Mouse (Mus musculus) hindbrain, embryonic 14.5 days (tissue): ENCODE measurements around the gene Mad1l1. TPM values are rescaled to one million over a fixed set of nuclear protein-coding genes. Genes with fewer than 3 reads are reported as not detected.

Experiments
- ATAC-seq: fragments of 200-750 bp; cut with Nextera tagmentation; 2 replicates; pipeline ENCODE4 v1.8.0; 2017; ENCODE audit warnings: moderate number of reproducible peaks, mild to moderate bottlenecking, moderate TSS enrichment, moderate library complexity; ENCODE audit not compliant: low FRiP score
- DNase-seq: peaks from one replicate; pipeline ENCODE4 v3.0.0-alpha.2; 2015; ENCODE audit warnings: low spot score
- H3K27ac ChIP-seq: fragments of 300-500 bp; sonication (generic); 2 replicates; pipeline ENCODE4 v1.5.1; 2014; ENCODE audit warnings: mild to moderate bottlenecking, moderate library complexity
- H3K27me3 ChIP-seq: fragments of 300-500 bp; sonication (generic); 2 replicates; pipeline ENCODE4 v1.6.1; 2014; ENCODE audit warnings: mild to moderate bottlenecking, low read length, mixed read lengths; ENCODE audit not compliant: control insufficient read depth, insufficient read depth
- H3K36me3 ChIP-seq: fragments of 300-500 bp; sonication (generic); replicated peaks from 2 replicates; pipeline ENCODE4 v1.6.1; 2014; ENCODE audit not compliant: control insufficient read depth, insufficient read depth
- H3K4me1 ChIP-seq: fragments of 300-500 bp; sonication (generic); replicated peaks from 2 replicates; pipeline ENCODE4 v1.6.1; 2014; ENCODE audit warnings: antibody characterized with exemption, low read length, mixed read lengths; ENCODE audit not compliant: control insufficient read depth, insufficient read depth
- H3K4me2 ChIP-seq: fragments of 300-500 bp; sonication (generic); replicated peaks from 2 replicates; pipeline ENCODE4 v1.6.1; 2014; ENCODE audit warnings: mild to moderate bottlenecking, moderate library complexity
- H3K4me3 ChIP-seq: fragments of 300-500 bp; sonication (generic); replicated peaks from 2 replicates; pipeline ENCODE4 v1.5.1; 2014; ENCODE audit warnings: mild to moderate bottlenecking, low read length
- H3K9ac ChIP-seq: fragments of 300-500 bp; sonication (generic); 2 replicates; pipeline ENCODE4 v1.6.1; 2014
- H3K9me3 ChIP-seq: fragments of 300-500 bp; sonication (generic); 2 replicates; pipeline ENCODE4 v1.6.1; 2016; ENCODE audit warnings: low read length; ENCODE audit not compliant: control insufficient read depth
- WGBS: fragments of 180-500 bp; shearing (Covaris S2); extraction: QIAGEN DNeasy Blood & Tissue Kit; methylation state at CpG from one replicate; pipeline ENCODE4 v1.1.7; 2014; 5-methylcytosine and 5-hydroxymethylcytosine counted together
- polyA plus RNA-seq: library from polyadenylated mRNA; unstranded; fragments of >200 nt; fragmentation: Nextera tagmentation; extraction: Ambion mirVana; gene quantifications from 2 replicates; pipeline ENCODE4 v1.2.1, GENCODE M21; 2014

Gene Mad1l1
- polyA plus RNA-seq, 1 experiment from 2014 or later, result 28.3 TPM

GRCm38 (mm10) chr5:140134021-140134420 lies 187.3 kb downstream of the Mad1l1 start:
- 66% methylated on average over 7 of the region's 7 CpGs for WGBS
- Histone ChIP-seq H3K36me3 (no peaks in the 10 kb centered on the region), H3K9me3 (no peaks in the 10 kb centered on the region), H3K4me1 (peaks cover 14% of the 10 kb centered on the region; the same call in 1 of the 2 replicates), H3K9ac (no peak overlapping the region), H3K27me3 (no peaks in the 10 kb centered on the region), H3K4me2 (no peak overlapping the region), H3K27ac (no peak overlapping the region), H3K4me3 (no peak overlapping the region)
- ATAC-seq (no peak), DNase-seq (no peak)

- WGBS, result 36% methylated on average over 9 of the region's 9 CpGs
- H3K4me1 ChIP-seq, result peaks cover 13% of the 10 kb centered on the region; the same call in 1 of the 2 replicates
These were observed 192.9 kb downstream of the Mad1l1 start for GRCm38 (mm10) chr5:140128414-140128981.

GRCm38 (mm10) chr5:140127981-140128380 lies 193.4 kb downstream of the Mad1l1 start:
- no peak for ATAC-seq
- 68% methylated on average over 7 of the region's 7 CpGs for WGBS
- H3K4me3 ChIP-seq, result no peak overlapping the region

More at GRCm38 (mm10) chr5:140128414-140128981, 192.9 kb downstream of the Mad1l1 start:
- no peak overlapping the region for H3K4me3 ChIP-seq
- H3K36me3 ChIP-seq, result no peaks in the 10 kb centered on the region
- ATAC-seq (peak; percentile 35; the same call in 1 of the 2 replicates), DNase-seq (no peak)
- H3K27ac ChIP-seq, result peak overlapping the region; percentile 38
- no peaks in the 10 kb centered on the region for H3K27me3 ChIP-seq
- no peaks in the 10 kb centered on the region for H3K9me3 ChIP-seq
- no peak overlapping the region for H3K4me2 ChIP-seq
- 0 out of 2 replicates have a peak overlapping the region, but pooled peaks have one; percentile 1 for H3K9ac ChIP-seq

GRCm38 (mm10) chr5:140124626-140125025 lies 196.7 kb downstream of the Mad1l1 start:
- no peak overlapping the region for H3K4me3 ChIP-seq

More at GRCm38 (mm10) chr5:140127981-140128380, 193.4 kb downstream of the Mad1l1 start:
- Histone ChIP-seq H3K27ac (peak overlapping the region; percentile 38; the same call in 1 of the 2 replicates), H3K9me3 (no peaks in the 10 kb centered on the region), H3K4me1 (peaks cover 13% of the 10 kb centered on the region; the same call in 1 of the 2 replicates), H3K4me2 (no peak overlapping the region), H3K36me3 (no peaks in the 10 kb centered on the region), H3K9ac (no peak overlapping the region), H3K27me3 (no peaks in the 10 kb centered on the region)
- no peak for DNase-seq

GRCm38 (mm10) chr5:140123640-140124366 lies 197.5 kb downstream of the Mad1l1 start:
- WGBS, result 73% methylated on average over 4 of the region's 4 CpGs
- no peak overlapping the region for H3K9ac ChIP-seq

More at GRCm38 (mm10) chr5:140124626-140125025, 196.7 kb downstream of the Mad1l1 start:
- H3K9me3 ChIP-seq, result no peaks in the 10 kb centered on the region
- no peak for ATAC-seq
- no peak for DNase-seq
- 97% methylated on average over 1 of the region's 1 CpGs for WGBS
- H3K9ac ChIP-seq, result no peak overlapping the region
- peaks cover 18% of the 10 kb centered on the region; the same call in 1 of the 2 replicates for H3K4me1 ChIP-seq
- no peaks in the 10 kb centered on the region for H3K27me3 ChIP-seq
- H3K4me2 ChIP-seq, result no peak overlapping the region
- H3K27ac ChIP-seq, result no peak overlapping the region
- no peaks in the 10 kb centered on the region for H3K36me3 ChIP-seq

GRCm38 (mm10) chr5:140123194-140123593 lies 198.2 kb downstream of the Mad1l1 start:
- Histone ChIP-seq H3K4me1 (peaks cover 14% of the 10 kb centered on the region; the same call in 1 of the 2 replicates), H3K9me3 (no peaks in the 10 kb centered on the region), H3K9ac (no peak overlapping the region), H3K4me3 (no peak overlapping the region), H3K27ac (no peak overlapping the region), H3K27me3 (no peaks in the 10 kb centered on the region), H3K4me2 (no peak overlapping the region), H3K36me3 (no peaks in the 10 kb centered on the region)
- no peak for DNase-seq
- WGBS, result 43% methylated on average over 5 of the region's 5 CpGs
- no peak for ATAC-seq

More at GRCm38 (mm10) chr5:140123640-140124366, 197.5 kb downstream of the Mad1l1 start:
- Histone ChIP-seq H3K4me3 (no peak overlapping the region), H3K36me3 (no peaks in the 10 kb centered on the region), H3K4me1 (peaks cover 17% of the 10 kb centered on the region; the same call in 1 of the 2 replicates), H3K27ac (no peak overlapping the region), H3K4me2 (no peak overlapping the region), H3K9me3 (no peaks in the 10 kb centered on the region), H3K27me3 (no peaks in the 10 kb centered on the region)
- ATAC-seq (no peak), DNase-seq (no peak)

- H3K9ac ChIP-seq, result no peak overlapping the region
- H3K27ac ChIP-seq, result no peak overlapping the region
- H3K4me1 ChIP-seq, result peaks cover 12% of the 10 kb centered on the region
- no peaks in the 10 kb centered on the region for H3K36me3 ChIP-seq
- 62% methylated on average over 3 of the region's 3 CpGs for WGBS
- ATAC-seq (peak; percentile 64; the same call in 1 of the 2 replicates), DNase-seq (peak; percentile 57)
- H3K4me3 ChIP-seq, result no peak overlapping the region
- no peak overlapping the region for H3K4me2 ChIP-seq
- H3K9me3 ChIP-seq, result no peaks in the 10 kb centered on the region
- H3K27me3 ChIP-seq, result no peaks in the 10 kb centered on the region
These were observed 199.4 kb downstream of the Mad1l1 start for GRCm38 (mm10) chr5:140121966-140122365.

GRCm38 (mm10) chr5:140118921-140119320 lies 202.4 kb downstream of the Mad1l1 start:
- Histone ChIP-seq H3K36me3 (no peaks in the 10 kb centered on the region), H3K27me3 (no peaks in the 10 kb centered on the region), H3K4me2 (no peak overlapping the region), H3K4me1 (peaks cover 36% of the 10 kb centered on the region), H3K4me3 (no peak overlapping the region), H3K27ac (no peak overlapping the region), H3K9ac (no peak overlapping the region), H3K9me3 (no peaks in the 10 kb centered on the region)
- ATAC-seq (no peak), DNase-seq (no peak)
- WGBS, result 53% methylated on average over 3 of the region's 3 CpGs

GRCm38 (mm10) chr5:140117968-140118367 lies 203.4 kb downstream of the Mad1l1 start:
- Histone ChIP-seq H3K27me3 (no peaks in the 10 kb centered on the region), H3K9me3 (no peaks in the 10 kb centered on the region), H3K4me3 (no peak overlapping the region), H3K36me3 (no peaks in the 10 kb centered on the region), H3K4me1 (peaks cover 36% of the 10 kb centered on the region), H3K4me2 (no peak overlapping the region), H3K9ac (no peak overlapping the region), H3K27ac (no peak overlapping the region)
- no peak for DNase-seq
- no peak for ATAC-seq
